Mouse (Mus musculus) urinary bladder, adult 2 months (tissue): ENCODE measurements around the gene Nisch. TPM values are rescaled to one million over a fixed set of nuclear protein-coding genes. Genes with fewer than 3 reads are reported as not detected.

Experiments used
- DNase-seq: peaks from one replicate; pipeline ENCODE4 v3.0.0; 2022; ENCODE audit warnings: low spot score
- polyA plus RNA-seq: library from polyadenylated mRNA; depleted of rRNA; stranded (reverse); fragments of >200 nt; gene quantifications from 2 replicates; pipeline ENCODE4 v1.2.3, GENCODE M21; 2012; rRNA removed

Gene Nisch
- 211 and 293 TPM in 2 replicates for polyA plus RNA-seq

GRCm38 (mm10) chr14:31216846-31217245 lies at the start of gene Nisch:
Gene Nisch, minus strand, starts transcription at chr14:31216946.
- DNase-seq, result no peak

- no peak for DNase-seq
Measured at GRCm38 (mm10) chr14:31260932-31261331, 44.2 kb upstream of the Nisch start.

GRCm38 (mm10) chr14:31260374-31260773 lies 43.6 kb upstream of the Nisch start:
- DNase-seq, result no peak

- no peak for DNase-seq
Measured at GRCm38 (mm10) chr14:31258476-31259050, 41.8 kb upstream of the Nisch start.

- no peak for DNase-seq
Measured at GRCm38 (mm10) chr14:31252091-31252490, 35.3 kb upstream of the Nisch start.

- DNase-seq, result no peak
Measured at GRCm38 (mm10) chr14:31251626-31252025, 34.9 kb upstream of the Nisch start.

GRCm38 (mm10) chr14:31251084-31251604 lies 34.4 kb upstream of the Nisch start, which contains the start of the genes Phf7 and Bap1:
Gene Phf7, minus strand, starts transcription at chr14:31251317.
Gene Bap1, plus strand, starts transcription at chr14:31251450.
- DNase-seq, result peak; percentile 97

GRCm38 (mm10) chr14:31250222-31251083 lies 33.7 kb upstream of the Nisch start:
- no peak for DNase-seq

GRCm38 (mm10) chr14:31248396-31248795 lies 31.6 kb upstream of the Nisch start:
- no peak for DNase-seq

- no peak for DNase-seq
Measured at GRCm38 (mm10) chr14:31245946-31246345, 29.2 kb upstream of the Nisch start.

GRCm38 (mm10) chr14:31244777-31245176 lies 28.0 kb upstream of the Nisch start:
- DNase-seq, result no peak

- no peak for DNase-seq
Measured at GRCm38 (mm10) chr14:31240528-31240927, 23.8 kb upstream of the Nisch start.

- no peak for DNase-seq
Measured at GRCm38 (mm10) chr14:31237101-31237882, 20.5 kb upstream of the Nisch start.

GRCm38 (mm10) chr14:31233996-31234591 lies 17.3 kb upstream of the Nisch start:
- DNase-seq, result no peak

- DNase-seq, result no peak
Measured at GRCm38 (mm10) chr14:31233070-31233995, 16.6 kb upstream of the Nisch start.

GRCm38 (mm10) chr14:31232404-31233069 lies 15.8 kb upstream of the Nisch start:
- DNase-seq, result no peak

- DNase-seq, result no peak
Measured at GRCm38 (mm10) chr14:31230442-31230841, 13.7 kb upstream of the Nisch start.

GRCm38 (mm10) chr14:31228234-31228633 lies 11.5 kb upstream of the Nisch start:
- DNase-seq, result no peak

GRCm38 (mm10) chr14:31226978-31227377 lies 10.2 kb upstream of the Nisch start:
- no peak for DNase-seq

GRCm38 (mm10) chr14:31217666-31218065 lies 920 bp upstream of the Nisch start, which contains the start of gene Sema3g:
Gene Sema3g, plus strand, starts transcription at chr14:31217860.
- DNase-seq, result no peak
